Mouse (Mus musculus): ENCODE results near the gene Cyfip2.

DNA sequence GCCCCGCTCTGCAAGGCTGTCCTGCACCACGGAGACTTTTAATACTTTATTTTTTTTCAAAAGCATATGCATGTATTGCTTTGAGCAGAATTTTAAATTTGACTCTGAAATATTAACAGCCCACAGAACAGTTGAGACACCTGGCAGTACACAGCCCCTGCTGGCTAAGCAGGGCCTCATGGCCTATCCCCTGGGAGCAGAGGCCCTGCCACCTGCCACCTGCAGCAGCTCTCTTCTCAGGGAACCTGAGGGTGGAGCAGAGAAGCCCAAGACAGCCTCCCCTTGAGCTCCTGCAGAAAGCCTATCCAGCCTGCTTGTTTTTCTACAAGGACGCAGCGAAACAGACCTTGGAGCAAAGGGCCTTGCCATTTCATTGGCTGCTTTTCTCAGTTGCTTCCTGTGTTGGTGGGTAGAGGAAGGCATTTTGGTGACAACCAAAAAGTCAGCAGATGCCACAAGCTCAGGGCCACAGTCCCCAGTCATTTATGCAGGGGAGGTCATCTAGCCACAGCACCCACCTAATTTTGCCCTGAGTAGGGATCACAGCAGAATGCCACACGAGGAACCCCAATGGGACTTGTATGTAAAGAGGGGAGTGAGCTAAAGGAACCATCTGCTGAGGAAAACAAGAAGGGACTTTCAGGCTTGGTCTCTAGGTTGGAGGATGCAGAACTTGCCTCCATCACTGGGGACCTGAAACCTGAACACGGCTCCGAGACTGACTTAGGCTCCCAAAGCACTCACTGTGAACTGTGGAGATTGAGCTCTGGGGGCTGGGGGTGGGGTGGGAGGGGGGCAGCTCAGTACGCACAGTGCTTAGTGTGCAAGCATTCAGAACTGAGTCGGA is 7.6 kb downstream of the Cyfip2 start:
- no peak for TF ChIP-seq CTCF (IDR thresholded peaks at IDR 0.05; ENCODE audit: borderline replicate concordance, control insufficient read depth, extremely low read depth, insufficient read depth, low read length, poor library complexity)
- TF ChIP-seq POLR2A (IDR thresholded peaks at IDR 0.05; ENCODE audit: control insufficient read depth, extremely low read depth, insufficient read depth, low read length, poor library complexity): no peak
